Mouse (Mus musculus) neural tube, embryonic 15.5 days (tissue): ENCODE measurements at regions not wholly inside any gene's neighbourhood (a gene's known extent, or its start where the extent isn't known, plus 50 kb on each side); places are given as distances from the start of the nearest gene placed in this dataset.
A peak's percentile ranks its signal among the peaks of the same experiment; 100 is the strongest.

ENCODE experiments used
- ATAC-seq: fragments of 200-750 bp; cut with Nextera tagmentation; 2 replicates; pipeline ENCODE4 v1.8.0; 2017; ENCODE audit warnings: mild to moderate bottlenecking, moderate TSS enrichment, moderate library complexity; ENCODE audit not compliant: low FRiP score
- H3K27ac ChIP-seq: fragments of 300-500 bp; sonication (generic); replicated peaks from 2 replicates; pipeline ENCODE4 v1.5.1; 2015; ENCODE audit warnings: mild to moderate bottlenecking, inconsistent platforms
- H3K27me3 ChIP-seq: fragments of 300-500 bp; sonication (generic); replicated peaks from 2 replicates; pipeline ENCODE4 v1.6.1; 2015; ENCODE audit warnings: inconsistent platforms
- H3K36me3 ChIP-seq: fragments of 300-500 bp; sonication (generic); 2 replicates; pipeline ENCODE4 v1.6.1; 2015; ENCODE audit warnings: inconsistent platforms
- H3K4me1 ChIP-seq: fragments of 300-500 bp; sonication (generic); 2 replicates; pipeline ENCODE4 v1.6.1; 2015; ENCODE audit warnings: inconsistent platforms
- H3K4me2 ChIP-seq: fragments of 300-500 bp; sonication (generic); 2 replicates; pipeline ENCODE4 v1.6.1; 2015; ENCODE audit warnings: inconsistent platforms, mild to moderate bottlenecking, moderate library complexity
- H3K4me3 ChIP-seq: fragments of 300-500 bp; sonication (generic); replicated peaks from 2 replicates; pipeline ENCODE4 v1.5.1; 2015; ENCODE audit warnings: mild to moderate bottlenecking, inconsistent platforms
- H3K9ac ChIP-seq: fragments of 300-500 bp; sonication (generic); replicated peaks from 2 replicates; pipeline ENCODE4 v1.6.1; 2015; ENCODE audit warnings: mild to moderate bottlenecking, inconsistent platforms
- H3K9me3 ChIP-seq: fragments of 300-500 bp; sonication (generic); replicated peaks from 2 replicates; pipeline ENCODE4 v1.6.1; 2016; ENCODE audit warnings: inconsistent platforms
- WGBS: fragments of 180-500 bp; shearing (Covaris S2); methylation state at CpG from one replicate; pipeline ENCODE4 v1.1.7; 2015; ENCODE audit warnings: mixed read lengths; 5-methylcytosine and 5-hydroxymethylcytosine counted together

GRCm38 (mm10) chr16:78451750-78452149 is 74.8 kb upstream of the Btg3 start:
- 93% methylated on average over 8 of the region's 8 CpGs for WGBS
- ATAC-seq = no peak
- Histone ChIP-seq H3K36me3 (no peaks in the 10 kb centered on the region), H3K9ac (no peak overlapping the region), H3K4me2 (no peak overlapping the region), H3K4me3 (no peak overlapping the region), H3K27me3 (no peaks in the 10 kb centered on the region), H3K27ac (no peak overlapping the region), H3K9me3 (no peaks in the 10 kb centered on the region), H3K4me1 (no peaks in the 10 kb centered on the region)

- H3K4me3 ChIP-seq = no peak overlapping the region
- no peaks in the 10 kb centered on the region for H3K4me1 ChIP-seq
- no peaks in the 10 kb centered on the region for H3K27me3 ChIP-seq
- H3K4me2 ChIP-seq = no peak overlapping the region
- no peak overlapping the region for H3K9ac ChIP-seq
- ATAC-seq = no peak
- 71% methylated on average over 11 of the region's 11 CpGs for WGBS
- H3K9me3 ChIP-seq = no peaks in the 10 kb centered on the region
- no peak overlapping the region for H3K27ac ChIP-seq
- H3K36me3 ChIP-seq = no peaks in the 10 kb centered on the region
Observed at GRCm38 (mm10) chr16:78451251-78451650, 74.3 kb upstream of the Btg3 start.

GRCm38 (mm10) chr16:78449231-78449630 is 72.2 kb upstream of the Btg3 start:
- WGBS = 97% methylated on average over 7 of the region's 8 CpGs
- Histone ChIP-seq H3K9ac (no peak overlapping the region), H3K27ac (no peak overlapping the region), H3K4me1 (no peaks in the 10 kb centered on the region), H3K9me3 (no peaks in the 10 kb centered on the region), H3K4me3 (no peak overlapping the region), H3K4me2 (no peak overlapping the region), H3K27me3 (no peaks in the 10 kb centered on the region), H3K36me3 (no peaks in the 10 kb centered on the region)
- ATAC-seq = no peak

- Histone ChIP-seq H3K27ac (no peak overlapping the region), H3K9ac (no peak overlapping the region), H3K4me2 (no peak overlapping the region), H3K36me3 (no peaks in the 10 kb centered on the region), H3K4me3 (no peak overlapping the region), H3K27me3 (no peaks in the 10 kb centered on the region), H3K4me1 (no peaks in the 10 kb centered on the region), H3K9me3 (no peaks in the 10 kb centered on the region)
- 85% methylated on average over 8 of the region's 8 CpGs for WGBS
- ATAC-seq = 0 out of 2 replicates have a peak, but pooled peaks have one; percentile 61
Observed at GRCm38 (mm10) chr16:78443262-78443661, 66.3 kb upstream of the Btg3 start.

GRCm38 (mm10) chr16:78442830-78443229 is 65.8 kb upstream of the Btg3 start:
- 84% methylated on average over 7 of the region's 7 CpGs for WGBS
- Histone ChIP-seq H3K36me3 (no peaks in the 10 kb centered on the region), H3K4me3 (no peak overlapping the region), H3K9ac (no peak overlapping the region), H3K4me2 (no peak overlapping the region), H3K27ac (no peak overlapping the region), H3K4me1 (no peaks in the 10 kb centered on the region), H3K27me3 (no peaks in the 10 kb centered on the region), H3K9me3 (no peaks in the 10 kb centered on the region)
- 0 out of 2 replicates have a peak, but pooled peaks have one; percentile 31 for ATAC-seq

DNA sequence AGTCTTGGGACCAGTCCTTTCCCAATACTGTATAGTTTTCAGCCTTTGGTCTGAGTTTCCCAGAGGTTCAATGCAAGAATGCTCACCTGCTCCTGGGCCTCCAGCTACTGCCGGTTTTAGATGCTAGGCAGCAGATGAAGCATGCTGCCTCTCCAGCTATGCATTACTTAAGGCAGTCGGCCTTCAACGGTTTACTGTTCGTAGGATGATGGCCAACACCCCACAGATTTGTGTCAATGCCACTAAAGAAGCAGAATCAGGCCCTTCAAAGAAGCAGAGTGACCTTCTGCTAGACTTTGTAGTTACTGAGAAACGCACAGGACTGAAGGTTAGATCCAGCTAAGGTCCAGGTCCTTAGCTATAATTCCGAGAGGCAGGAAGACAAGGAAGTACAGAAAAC is 65.0 kb upstream of the Btg3 start:
- H3K27me3 ChIP-seq = no peaks in the 10 kb centered on the region
- WGBS = 91% methylated on average over 6 of the region's 6 CpGs
- H3K27ac ChIP-seq = no peak overlapping the region
- no peak overlapping the region for H3K9ac ChIP-seq
- H3K4me3 ChIP-seq = no peak overlapping the region
- no peak for ATAC-seq
- H3K36me3 ChIP-seq = no peaks in the 10 kb centered on the region
- no peak overlapping the region for H3K4me2 ChIP-seq
- H3K4me1 ChIP-seq = no peaks in the 10 kb centered on the region
- H3K9me3 ChIP-seq = no peaks in the 10 kb centered on the region

DNA sequence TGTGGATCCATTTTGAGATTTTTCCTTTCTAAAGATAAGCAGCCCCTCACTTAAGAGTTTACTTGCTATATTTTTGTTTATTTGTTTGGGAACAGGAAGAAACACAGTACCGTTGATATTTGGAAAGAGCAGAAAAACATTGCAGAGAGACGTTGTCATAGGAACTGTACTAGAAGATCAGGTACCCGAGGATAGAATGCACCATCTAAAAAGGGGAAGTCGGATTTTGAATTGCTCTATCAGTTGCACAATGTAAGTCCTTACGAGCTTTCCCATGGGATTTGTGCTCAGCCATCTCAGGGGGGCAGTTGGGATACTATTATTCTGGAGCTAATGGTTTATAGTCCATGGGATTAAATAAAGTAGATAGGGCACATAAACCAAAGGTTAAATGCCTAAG is 58.7 kb upstream of the Btg3 start:
- Histone ChIP-seq H3K27me3 (no peaks in the 10 kb centered on the region), H3K9ac (no peak overlapping the region), H3K4me2 (no peak overlapping the region), H3K27ac (no peak overlapping the region), H3K36me3 (no peaks in the 10 kb centered on the region), H3K4me1 (no peaks in the 10 kb centered on the region), H3K9me3 (no peaks in the 10 kb centered on the region), H3K4me3 (no peak overlapping the region)
- ATAC-seq = no peak
- 69% methylated on average over 5 of the region's 5 CpGs for WGBS

GRCm38 (mm10) chr16:78427470-78428041 is 50.6 kb upstream of the Btg3 start:
- H3K4me3 ChIP-seq = peak overlapping the region; percentile 28
- H3K9ac ChIP-seq = no peak overlapping the region
- H3K27ac ChIP-seq = 0 out of 2 replicates have a peak overlapping the region, but pooled peaks have one; percentile 6
- WGBS = 18% methylated on average over 16 of the region's 16 CpGs
- peak overlapping the region; percentile 53 for H3K4me2 ChIP-seq
- ATAC-seq = peak; percentile 73; the same call in 1 of the 2 replicates
- peaks cover 10% of the 10 kb centered on the region for H3K4me1 ChIP-seq
- H3K9me3 ChIP-seq = no peaks in the 10 kb centered on the region
- H3K36me3 ChIP-seq = no peaks in the 10 kb centered on the region
- no peaks in the 10 kb centered on the region for H3K27me3 ChIP-seq
